Mouse (Mus musculus) heart, adult 18-20 months (tissue): Measurements from ENCODE around the gene Hacd4. TPM values are rescaled to one million over a fixed set of nuclear protein-coding genes. Genes with fewer than 3 reads are reported as not detected.
A peak's percentile ranks its signal among the peaks of the same experiment; 100 is the strongest.

ENCODE experiments used
- DNase-seq, 2 experiments: peaks; one replicate each; pipeline ENCODE4 v3.0.0; 2021 to 2022; ENCODE audit warnings: mixed read lengths in 1 of 2
- long read RNA-seq, 2 experiments: library from polyadenylated mRNA; stranded (forward); transcript quantifications; one replicate each; pipeline ENCODE4 v2.0.0; 2021
- total RNA-seq, 2 experiments: library from RNA; stranded (reverse); gene quantifications; 2 replicates each; pipeline ENCODE4 v1.2.3; 2021

The Hacd4 gene
- total RNA-seq, result 1 to 10 TPM; 3.6 to 3.9 TPM
- long read RNA-seq, experiment 1, full-length matches to known transcripts, result 1 of 2 reads
- long read RNA-seq, experiment 1, partial matches to known transcripts, result 0 of 2 reads
- long read RNA-seq, experiment 1, other reads (novel, unspliced or antisense), result 1 of 2 reads
- long read RNA-seq, experiment 2, partial matches to known transcripts, result 0 of 1 reads
- long read RNA-seq, experiment 2, other reads (novel, unspliced or antisense), result 1 of 1 reads

DNA sequence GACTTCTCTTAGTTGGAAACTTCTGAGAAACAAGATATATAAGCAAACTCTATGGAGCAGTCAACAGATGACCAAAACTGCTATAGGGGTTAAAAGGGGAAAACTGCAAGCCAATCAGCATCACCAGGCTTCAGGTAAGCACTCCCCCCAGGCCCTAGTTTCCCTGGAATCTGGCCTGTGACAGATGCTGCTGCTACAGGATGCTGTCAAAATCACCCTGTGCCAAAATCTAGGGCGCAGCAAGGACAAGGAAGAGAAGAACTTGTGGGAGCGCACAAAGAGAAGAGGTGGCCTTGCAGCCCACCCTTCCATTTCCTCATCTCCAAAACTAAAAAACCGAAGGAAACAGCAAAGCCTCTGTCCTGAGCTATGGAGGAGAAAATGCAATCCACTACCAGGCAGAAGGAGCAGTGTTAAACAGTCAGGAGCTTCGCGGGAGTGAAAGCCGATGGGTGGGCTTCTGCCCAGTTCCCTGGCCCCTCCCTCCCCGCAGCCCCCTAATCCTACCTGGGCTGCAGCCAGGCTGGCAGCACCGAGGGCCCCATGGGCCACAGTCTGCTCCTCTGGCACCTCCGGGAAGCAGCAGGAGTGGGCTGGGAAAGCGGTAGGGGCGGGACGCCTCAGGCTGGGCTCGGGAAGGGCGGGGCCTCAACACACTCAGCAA lies at the start of gene Hacd4:
TSS of gene Hacd4 (minus strand) at position 603 of the 664 bp plus-strand sequence.
- peak; percentile 72 to 83 for DNase-seq

DNA sequence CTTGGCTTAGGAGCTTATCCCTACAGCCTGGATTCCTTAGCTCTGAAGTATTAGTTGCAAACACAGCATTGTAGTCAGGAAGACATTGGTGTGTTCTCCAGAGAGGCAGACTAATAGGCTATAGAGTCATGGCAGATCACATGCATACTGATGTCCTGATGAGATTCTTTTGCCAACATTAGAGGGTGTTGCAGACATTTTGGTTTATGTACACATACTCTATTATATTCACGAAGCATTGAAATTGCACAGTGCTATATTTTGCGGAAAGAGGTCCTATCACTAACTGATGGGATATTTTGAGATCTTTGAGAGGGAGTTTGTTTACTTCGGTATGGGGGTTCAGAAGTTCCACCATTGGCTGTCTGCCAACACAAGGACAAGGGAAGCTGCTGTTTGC lies 49.4 kb upstream of the Hacd4 start:
- DNase-seq, result no peak

DNA sequence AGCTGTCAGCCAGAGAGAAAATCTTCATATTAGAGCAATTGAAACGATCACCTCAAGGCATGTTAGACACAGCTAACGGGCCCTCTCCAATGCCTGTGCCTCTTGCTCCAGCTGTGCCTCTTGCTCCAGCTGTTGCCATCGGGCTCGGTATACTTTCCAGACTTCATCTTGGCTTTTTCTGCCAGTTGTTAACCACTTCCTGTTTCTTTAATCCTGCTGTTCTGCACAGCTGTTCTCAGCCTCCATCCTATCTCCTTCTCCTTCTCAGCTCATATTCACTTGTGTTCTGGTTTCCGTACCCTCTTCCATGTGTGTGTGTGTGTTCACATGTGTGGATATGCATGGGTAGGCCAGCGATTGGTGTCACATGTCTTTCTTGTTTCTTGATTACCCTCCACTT lies 41.4 kb upstream of the Hacd4 start:
- peak in 1 of 2 experiments; percentile 23 for DNase-seq

DNA sequence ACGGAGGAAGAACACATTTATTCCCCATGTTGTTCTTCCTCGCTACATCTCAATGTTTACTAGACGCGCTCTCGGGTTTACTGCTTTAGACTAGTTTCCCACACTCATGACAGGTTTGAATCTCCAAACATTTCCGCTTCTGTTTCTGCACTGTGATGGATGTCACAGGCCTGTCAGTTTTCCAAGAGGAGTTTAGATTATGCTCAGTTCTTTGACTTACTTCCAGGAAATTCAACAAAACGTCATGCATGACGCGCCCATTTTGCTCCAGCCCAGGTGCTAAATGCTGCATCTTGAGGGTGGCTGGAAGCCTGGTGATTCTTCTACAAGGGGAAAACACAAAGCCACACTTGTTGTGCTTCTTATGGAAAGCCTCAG lies 40.1 kb upstream of the Hacd4 start:
- DNase-seq, result no peak

DNA sequence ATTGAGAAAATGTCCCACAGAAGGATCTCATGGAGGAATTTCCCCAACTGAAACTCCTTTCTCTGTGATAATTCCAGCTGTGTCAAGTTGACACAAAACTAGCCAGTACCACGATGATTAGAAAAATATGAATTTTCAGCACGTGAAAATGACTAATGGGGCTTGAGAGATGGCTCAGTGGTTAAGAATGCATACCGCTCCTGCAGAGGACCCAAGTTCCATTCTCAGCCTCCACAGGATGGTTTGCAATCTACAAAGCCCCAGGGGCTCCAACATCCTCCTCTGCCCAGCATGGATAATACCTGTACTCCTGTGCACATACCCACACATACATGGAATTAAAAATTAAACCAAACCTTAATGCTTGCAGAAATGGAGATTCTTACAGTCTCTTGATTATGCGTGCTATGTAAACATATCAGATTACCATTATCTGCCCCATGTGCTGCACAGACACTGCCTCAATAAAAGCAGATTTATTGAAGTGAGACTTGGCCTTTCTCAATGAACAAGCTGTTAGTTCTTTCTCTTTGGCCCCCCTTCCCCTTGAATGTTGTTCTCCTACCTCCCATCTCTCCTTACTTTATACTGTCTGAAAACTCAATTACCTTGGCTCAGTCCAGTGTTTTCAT lies 39.6 kb upstream of the Hacd4 start:
- DNase-seq, result no peak

DNA sequence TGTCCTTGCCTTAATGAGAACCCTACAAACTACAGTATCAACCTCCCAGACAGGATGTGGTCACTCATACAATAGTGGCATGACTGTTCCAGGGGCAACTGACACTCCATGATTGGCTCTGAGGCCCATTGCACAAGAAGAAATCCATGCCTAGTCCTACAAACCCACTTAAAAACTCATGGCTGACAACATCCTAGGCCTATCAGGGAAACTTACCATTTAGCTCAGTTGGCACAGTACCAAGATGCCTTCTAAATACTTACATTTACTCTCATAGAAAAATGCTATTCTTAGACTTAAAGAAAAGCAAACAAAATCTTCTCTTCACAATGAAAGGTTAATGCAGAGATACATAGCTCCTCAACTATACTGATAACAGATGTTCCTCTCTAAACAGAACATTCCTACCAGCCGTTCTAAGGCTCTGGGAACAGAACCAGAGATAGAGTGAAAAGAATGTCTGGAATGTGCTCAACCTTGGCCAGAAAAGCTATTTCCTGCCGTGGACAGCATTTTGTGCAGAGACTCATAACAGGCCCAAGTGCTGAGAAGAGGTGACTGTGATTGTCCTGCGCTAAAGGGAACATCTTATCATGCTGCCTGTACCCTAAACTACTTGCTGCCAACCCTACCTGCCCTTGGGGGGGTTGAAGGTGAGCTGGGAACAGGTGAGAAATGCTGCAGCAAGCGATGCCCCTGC lies 37.9 kb upstream of the Hacd4 start:
- peak; percentile 40 to 73 for DNase-seq

DNA sequence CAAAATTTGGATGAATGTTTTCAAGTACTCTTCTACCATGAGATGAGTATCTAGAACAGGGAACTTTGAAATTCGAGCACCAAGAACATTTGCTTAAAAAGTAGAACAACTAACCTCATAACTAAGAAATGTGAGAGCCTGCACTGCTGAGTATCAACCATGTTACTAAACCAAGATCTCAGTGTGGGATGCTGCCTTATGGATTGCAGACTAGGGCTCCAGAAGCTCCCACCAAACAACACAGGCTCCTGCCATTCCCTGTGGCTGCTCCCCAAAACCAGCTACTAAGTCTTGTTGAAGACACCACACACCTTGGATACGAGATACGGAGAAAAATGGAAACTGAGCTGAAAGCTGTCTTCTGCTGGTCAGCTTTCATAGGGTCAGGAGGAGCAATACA lies 37.4 kb upstream of the Hacd4 start:
- no peak for DNase-seq

DNA sequence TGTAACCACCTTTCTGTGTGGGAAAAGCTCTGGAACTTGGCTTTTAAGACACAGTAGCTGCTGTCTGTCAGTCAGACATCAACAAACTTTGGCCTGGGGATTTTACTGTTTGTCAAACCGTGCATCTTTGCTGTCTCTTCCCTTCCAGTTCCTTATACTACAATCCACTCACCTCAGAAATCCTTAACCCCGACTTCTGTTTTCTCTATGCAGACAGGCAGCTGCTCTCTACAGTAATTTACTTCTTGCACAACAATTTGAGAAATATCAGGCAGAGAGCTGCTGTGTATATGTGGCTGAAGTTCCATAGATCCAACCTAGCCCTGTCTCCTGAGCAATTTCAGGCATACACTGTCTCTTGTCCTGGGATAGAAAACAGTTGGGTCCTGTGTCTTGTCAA lies 32.8 kb upstream of the Hacd4 start:
- no peak for DNase-seq

DNA sequence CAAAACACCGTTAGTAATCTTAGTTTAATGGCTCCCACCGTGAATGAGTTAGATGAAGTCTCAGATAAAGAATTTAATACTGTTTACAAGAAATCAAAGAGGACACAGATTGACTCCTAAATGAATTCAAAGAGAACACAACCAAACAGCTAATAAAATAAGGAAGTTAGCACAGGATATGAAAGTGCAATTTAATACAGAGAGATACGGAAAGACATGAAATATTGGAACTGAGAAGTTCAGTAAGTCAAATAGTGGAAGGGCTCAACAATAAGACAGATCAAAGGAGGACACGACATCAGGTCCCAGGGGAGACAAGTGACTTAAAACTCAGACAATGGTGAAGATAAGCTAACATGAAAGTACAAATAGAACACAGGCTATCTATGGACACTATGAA lies 25.8 kb upstream of the Hacd4 start:
- DNase-seq, result no peak

DNA sequence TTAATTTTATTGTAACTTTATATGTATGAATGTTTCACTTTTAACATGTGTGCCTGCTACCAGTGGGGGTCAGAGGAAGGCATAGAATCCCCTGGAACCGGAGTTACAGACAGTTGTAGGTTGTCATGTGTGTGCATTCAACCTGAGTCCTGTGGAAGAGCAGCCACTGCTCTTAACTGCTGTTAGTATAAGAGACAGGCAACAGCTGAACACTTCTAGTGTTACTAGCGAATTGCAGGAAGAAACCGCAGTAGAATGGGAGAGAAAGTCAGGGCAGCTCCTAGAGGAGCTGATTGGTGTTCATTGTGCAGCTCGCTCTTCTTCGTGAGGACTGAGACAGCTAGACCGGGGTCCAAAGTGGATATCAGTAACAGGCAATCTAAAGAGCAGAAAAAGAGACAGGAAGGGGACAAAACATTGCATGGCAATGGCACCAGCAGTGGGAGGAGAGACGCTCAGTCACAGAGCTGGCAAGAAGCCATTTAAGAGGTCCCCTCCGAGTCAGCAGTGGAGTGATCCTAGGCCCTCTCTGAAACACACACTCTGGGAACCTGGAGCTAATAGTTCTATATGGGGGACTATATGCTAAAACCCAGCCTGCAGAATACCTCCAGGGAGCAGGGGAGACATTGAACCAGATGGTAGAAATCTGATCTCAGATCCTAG lies 24.4 kb upstream of the Hacd4 start:
- DNase-seq, result no peak

DNA sequence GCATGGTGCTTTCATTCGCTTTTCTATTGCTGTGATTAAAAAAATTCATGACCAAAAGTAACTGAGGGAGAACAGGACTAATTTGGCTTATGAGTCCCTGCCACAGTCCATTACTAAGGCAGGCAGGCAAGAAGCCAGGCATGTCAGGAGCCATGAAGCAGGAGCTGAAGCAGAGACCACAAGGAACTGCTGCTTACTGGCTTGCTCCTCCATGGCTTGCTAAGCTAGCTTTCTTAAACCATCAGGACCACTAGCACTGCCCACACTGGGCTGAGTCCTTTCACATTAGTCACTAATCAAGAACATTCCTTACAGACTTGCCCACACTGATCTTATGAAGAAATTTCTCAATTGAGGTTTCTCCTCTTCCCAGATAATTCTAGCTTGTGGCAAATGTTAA lies 23.8 kb upstream of the Hacd4 start:
- no peak for DNase-seq

DNA sequence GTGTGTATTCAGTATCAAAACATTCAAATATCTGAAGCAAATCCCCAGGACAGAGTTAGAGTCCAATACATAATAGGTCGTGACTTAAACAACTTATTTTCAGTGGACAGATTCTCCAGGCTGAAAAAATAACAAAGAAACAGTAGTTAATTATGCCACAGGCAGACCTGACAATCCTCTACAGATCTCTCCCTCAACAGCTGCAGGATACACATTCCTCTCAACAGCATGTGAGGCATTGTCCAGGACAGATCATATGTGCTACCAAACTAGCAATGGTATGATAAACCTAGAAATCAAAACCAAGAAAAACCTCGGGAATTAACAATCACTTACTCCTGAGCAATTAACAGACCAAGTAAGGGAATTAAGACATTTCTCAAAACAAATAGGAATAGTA lies 22.6 kb upstream of the Hacd4 start:
- DNase-seq, result no peak

DNA sequence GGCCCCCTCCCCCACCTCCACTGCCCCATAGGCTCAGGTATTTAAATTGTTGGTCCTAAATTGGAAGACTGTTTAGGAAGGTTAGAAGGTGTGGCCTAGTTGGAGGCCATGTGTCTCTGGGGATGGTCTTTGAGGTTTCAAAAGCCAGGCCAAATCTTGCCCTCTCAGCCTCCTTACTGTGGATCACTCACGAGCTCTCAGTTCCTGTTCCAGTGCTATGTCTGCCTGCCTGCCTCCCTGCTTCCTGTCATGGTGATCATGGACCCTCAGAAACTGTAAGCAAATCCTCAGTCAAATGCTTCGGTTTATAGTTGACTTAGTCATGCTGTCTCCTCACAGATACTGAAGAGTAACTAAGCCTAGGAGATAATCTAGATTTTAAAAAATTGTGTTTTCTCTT lies 19.9 kb upstream of the Hacd4 start:
- no peak for DNase-seq

DNA sequence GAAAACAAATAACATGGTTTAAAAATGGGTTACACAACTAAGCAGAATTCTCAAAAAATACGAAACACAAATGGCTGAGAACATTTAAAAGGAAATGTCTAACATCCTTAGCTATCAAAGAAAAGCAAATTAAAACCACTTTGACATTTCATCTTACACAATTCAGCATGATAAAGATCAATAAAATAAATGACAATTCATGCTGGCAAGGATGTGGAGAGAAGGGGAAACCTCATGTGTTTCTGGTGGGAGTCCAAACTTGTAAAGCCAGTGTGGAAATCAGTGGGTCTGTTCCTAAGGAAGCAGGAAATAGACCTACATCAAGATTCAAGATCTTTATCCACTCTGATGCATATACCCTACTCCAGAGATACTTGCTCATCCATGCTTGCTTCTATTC lies 19.4 kb upstream of the Hacd4 start:
- no peak for DNase-seq

DNA sequence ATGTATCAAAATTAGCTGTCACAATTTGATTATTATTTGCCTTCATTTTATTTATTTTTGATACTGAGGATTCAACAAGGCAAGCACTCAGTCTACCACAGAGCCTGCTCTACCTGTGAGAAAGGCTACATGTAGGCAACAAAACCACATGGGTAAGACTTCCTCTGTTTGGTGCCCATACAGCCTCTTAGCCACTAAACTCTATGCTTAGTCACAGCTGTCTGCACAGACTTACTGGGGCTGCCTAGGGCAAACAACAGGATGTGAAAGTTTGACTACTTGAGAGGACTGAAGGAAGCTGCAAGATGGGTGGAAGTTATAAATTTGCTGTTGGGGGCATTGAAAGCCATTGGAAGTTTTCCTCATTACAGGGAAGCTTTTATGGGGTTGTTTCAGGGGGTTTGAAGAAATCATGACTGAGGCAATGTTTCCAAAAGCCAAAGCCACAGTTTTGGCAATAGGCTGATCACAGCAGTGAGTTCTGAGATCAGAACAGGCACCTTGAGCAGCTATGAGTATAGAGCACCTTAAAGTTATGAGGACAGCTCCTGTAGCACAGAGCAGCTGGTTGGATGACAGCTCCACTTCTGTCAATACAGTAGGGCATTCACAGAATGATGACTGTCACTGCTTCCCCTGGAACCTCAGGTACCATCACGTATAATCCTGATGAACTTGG lies 11.5 kb upstream of the Hacd4 start:
- DNase-seq, result peak in 1 of 2 experiments; percentile 31

DNA sequence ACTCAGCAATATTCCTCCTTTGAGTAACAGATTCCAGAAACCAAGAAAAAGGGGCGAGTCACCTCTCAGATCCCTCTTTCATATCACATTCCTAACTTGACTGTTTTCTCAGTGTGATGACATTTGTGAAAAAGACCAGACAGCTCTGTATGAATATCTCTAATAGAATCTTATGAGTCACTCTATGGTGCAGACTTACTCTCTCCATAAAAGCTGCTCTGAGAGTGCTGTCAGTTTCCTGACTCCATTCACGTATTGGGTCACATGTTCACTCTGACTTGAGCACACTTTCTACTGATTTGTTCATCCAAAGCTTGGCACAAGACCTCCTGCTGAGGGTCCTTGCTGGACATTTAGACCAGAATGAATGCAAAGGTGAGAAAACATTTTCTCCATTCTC lies 10.2 kb upstream of the Hacd4 start:
- DNase-seq, result no peak

DNA sequence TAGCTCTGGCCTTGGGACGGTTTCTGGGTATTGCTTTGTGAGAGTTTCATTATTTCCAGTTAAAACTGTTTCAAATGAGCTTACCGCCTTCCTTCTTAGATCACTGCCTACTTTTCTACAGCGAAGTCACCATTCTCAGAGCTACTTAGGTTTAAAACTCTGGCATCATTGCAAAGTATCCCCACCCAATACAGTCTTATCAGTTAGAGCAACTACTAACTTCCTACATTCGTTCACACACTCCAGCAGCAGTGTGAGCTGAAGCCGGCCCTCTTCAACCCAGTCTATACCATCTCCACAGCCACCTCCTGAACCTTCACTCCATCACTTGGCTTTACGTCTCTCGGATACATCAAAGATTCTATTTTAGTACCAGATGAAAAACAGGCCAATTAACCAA lies 2.1 kb upstream of the Hacd4 start:
- DNase-seq, result no peak

DNA sequence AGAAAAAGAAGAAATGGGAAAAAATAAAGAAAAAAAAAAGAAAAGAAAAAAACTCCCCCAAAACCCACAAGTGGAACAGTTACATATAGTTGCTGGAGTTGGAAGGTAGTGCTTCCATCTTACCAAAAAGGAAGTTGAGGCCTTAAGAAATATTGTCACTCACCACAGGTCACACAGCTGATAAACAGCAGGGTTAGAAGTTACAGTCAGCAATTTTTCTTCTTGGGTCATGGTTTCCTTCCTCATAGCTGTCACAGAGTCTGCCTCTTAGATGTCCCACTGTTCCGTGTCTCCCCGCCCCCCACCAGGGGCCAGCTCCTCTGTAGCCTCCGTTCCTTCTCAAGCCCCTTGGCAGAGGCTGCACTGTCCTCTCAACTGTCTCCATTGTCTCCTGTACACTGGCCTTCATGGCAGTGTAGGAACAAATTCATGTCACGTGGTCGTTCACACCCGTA lies 968 bp upstream of the Hacd4 start:
- DNase-seq, result peak; percentile 13 to 39

DNA sequence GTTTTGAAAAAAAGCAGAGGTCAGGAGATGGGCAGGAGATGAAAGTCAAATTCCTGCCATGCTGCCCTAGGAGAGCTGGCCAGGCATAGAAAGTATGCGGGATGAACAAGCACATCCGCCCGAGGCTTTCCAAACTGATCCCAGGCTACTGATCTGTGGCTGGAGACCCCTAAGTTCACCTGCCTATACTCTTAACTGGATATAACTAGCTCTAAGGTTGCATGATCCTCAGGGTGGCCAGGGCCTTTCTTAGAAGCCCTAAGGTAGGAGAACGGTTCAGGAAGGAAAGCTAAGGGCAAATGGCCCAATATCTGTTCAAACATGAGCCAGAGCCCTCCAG lies 232 bp upstream of the Hacd4 start:
- no peak for DNase-seq

DNA sequence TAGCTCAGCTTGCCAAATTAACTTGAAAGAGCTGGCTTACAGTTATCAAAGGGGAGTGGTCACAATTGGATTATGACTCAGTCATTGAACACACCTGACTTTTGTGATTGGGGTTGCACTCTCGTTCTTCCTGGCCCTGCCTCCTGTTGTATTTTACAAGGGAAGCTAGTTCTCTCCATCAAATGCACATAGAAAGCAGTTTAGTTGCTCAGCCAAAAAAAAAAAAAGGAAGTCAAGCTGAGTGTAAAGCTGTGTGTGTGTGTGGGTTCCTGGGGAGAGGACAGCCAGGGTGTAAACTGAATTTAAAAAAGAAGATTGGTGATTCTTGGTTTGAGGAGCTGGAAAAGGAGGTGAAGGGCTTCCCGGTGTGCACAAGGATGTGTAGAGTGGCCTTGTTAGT lies 811 bp downstream of the Hacd4 start:
- no peak for DNase-seq

DNA sequence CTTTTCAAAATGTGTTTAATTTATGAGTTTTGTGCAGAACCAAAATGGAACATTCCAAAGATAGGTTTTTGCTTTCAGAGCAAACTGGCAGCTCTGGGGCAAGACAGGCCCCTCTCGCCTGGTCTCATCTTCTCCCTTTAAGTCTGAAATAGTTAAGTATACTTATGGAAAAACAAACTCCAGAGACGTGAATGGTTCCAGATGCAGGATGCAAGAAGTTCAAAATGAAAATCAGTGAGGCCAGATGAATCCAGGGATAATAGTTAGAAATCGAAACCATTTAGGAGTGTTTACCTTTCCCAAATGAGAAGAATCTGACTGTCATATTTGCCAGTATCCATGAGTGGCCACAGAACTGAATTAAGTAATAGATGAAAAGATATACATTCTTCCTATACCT lies 1.6 kb downstream of the Hacd4 start:
- DNase-seq, result no peak

DNA sequence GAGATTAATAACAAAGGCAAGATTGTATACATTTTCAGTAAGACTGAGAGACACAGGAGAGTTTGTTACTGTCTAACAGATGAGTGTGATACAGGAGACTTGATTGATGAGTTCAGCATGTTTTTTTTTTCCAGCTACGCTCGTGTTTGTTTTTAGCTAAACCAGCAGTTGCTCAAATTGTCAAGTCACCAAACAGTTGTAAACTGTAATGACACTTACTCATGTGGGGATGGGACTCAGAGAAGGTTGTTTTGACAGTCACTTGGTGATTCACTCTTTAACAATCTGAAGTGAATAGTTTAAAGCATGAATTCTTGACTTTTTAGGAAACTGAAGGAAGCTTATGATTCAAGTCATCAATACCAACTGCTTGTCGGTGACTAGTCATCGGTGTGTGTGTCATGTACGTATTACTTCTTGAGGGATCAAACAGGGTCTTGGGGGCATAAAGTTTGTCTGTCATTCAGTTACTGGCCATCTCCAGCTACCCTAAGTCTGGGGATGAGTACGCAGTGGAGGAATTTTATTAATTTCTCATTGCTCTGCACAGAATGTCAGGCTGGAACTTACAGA lies 2.0 kb downstream of the Hacd4 start:
- DNase-seq, result no peak
